Mouse (Mus musculus) heart, embryonic 15.5 days (tissue): ENCODE measurements around the gene F2. TPM values are rescaled to one million over a fixed set of nuclear protein-coding genes. Genes with fewer than 3 reads are reported as not detected.

Experiments used
- ATAC-seq: fragments of 200-750 bp; cut with Nextera tagmentation; replicated peaks from 2 replicates; pipeline ENCODE4 v1.8.0; 2017; ENCODE audit warnings: low read depth, moderate TSS enrichment; ENCODE audit not compliant: insufficient number of reproducible peaks, insufficient read depth, low FRiP score
- H3K27ac ChIP-seq: fragments of 300-500 bp; sonication (generic); 2 replicates; pipeline ENCODE4 v1.5.1; 2015; ENCODE audit warnings: mild to moderate bottlenecking, inconsistent platforms
- H3K27me3 ChIP-seq: fragments of 300-500 bp; sonication (generic); 2 replicates; pipeline ENCODE4 v1.6.1; 2015; ENCODE audit warnings: inconsistent platforms
- H3K36me3 ChIP-seq: fragments of 300-500 bp; sonication (generic); 2 replicates; pipeline ENCODE4 v1.6.1; 2015; ENCODE audit warnings: mild to moderate bottlenecking, inconsistent platforms
- H3K4me1 ChIP-seq: fragments of 300-500 bp; sonication (generic); replicated peaks from 2 replicates; pipeline ENCODE4 v1.6.1; 2015; ENCODE audit warnings: inconsistent platforms
- H3K4me2 ChIP-seq: fragments of 300-500 bp; sonication (generic); 2 replicates; pipeline ENCODE4 v1.6.1; 2015; ENCODE audit warnings: inconsistent platforms, mild to moderate bottlenecking, moderate library complexity
- H3K4me3 ChIP-seq: fragments of 300-500 bp; sonication (generic); 2 replicates; pipeline ENCODE4 v1.5.1; 2015; ENCODE audit warnings: mild to moderate bottlenecking, inconsistent platforms
- H3K9ac ChIP-seq: fragments of 300-500 bp; sonication (generic); 2 replicates; pipeline ENCODE4 v1.6.1; 2015; ENCODE audit warnings: mild to moderate bottlenecking, inconsistent platforms
- H3K9me3 ChIP-seq: fragments of 300-500 bp; sonication (generic); replicated peaks from 2 replicates; pipeline ENCODE4 v1.6.1; 2016; ENCODE audit warnings: inconsistent platforms
- WGBS: fragments of 180-500 bp; shearing (Covaris S2); methylation state at CpG from one replicate; pipeline ENCODE4 v1.1.7; 2015; ENCODE audit warnings: mixed read lengths; 5-methylcytosine and 5-hydroxymethylcytosine counted together
- polyA plus RNA-seq: library from polyadenylated mRNA; unstranded; fragments of >200 nt; fragmentation: Nextera tagmentation; extraction: Ambion mirVana; gene quantifications from 2 replicates; pipeline ENCODE4 v1.2.1, GENCODE M21; 2015

Gene F2
- polyA plus RNA-seq = 0.31 and 2.9 TPM in 2 replicates

DNA sequence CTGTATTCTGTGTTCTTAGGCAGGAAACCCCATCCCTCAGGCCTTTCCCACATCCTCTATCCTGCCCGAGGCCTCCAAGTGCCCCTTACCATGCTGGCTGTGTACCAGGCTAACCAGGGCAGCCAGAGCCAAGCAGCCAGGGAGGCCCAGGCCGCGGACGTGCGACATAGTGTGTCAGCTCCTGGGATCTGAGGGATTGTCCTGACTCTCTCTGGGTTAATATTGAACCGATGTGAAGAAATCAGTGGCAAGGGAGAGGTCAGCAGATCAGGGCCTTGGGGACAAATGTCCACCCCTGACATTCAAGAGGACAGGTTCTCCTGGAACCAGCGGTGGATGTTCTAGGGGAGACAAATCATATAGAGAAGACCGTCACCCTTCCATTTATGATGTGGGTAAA is at the start of gene F2:
F2 (minus strand) TSS at position 186 of the 400 bp plus-strand sequence.
- H3K27me3 ChIP-seq = no peaks in the 10 kb centered on the region
- no peaks in the 10 kb centered on the region for H3K9me3 ChIP-seq
- no peak for ATAC-seq
- WGBS = 80% methylated on average over 8 of the region's 8 CpGs
- no peak within 1 kb of the TSS for H3K9ac ChIP-seq
- H3K4me3 ChIP-seq = no peak within 1 kb of the TSS
- no peaks in the 10 kb centered on the region for H3K36me3 ChIP-seq
- no peaks in the 10 kb centered on the region for H3K4me1 ChIP-seq
- H3K27ac ChIP-seq = no peak within 1 kb of the TSS
- H3K4me2 ChIP-seq = no peak within 1 kb of the TSS

DNA sequence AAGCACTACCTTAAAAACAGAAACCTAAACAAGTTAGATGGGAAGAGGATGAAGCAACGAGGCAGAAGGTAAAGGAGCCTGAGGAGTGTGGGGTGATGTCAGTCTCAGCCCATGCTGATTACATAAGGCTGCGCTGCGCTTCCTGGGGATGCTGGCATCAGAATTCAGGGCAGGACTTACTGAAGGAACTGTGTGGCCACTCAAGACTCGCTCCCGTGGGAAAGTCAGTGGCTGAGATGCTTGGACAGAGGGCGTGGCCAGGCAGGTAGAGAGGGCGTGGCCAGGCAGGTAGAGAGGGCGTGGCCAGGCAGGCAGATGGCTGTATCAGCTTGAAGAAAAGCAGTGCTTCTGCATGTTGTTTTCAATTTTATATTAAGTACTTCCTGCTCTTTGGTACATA is 47.7 kb upstream of the F2 start:
- WGBS = 76% methylated on average over 8 of the region's 8 CpGs
- Histone ChIP-seq H3K36me3 (peaks cover 46% of the 10 kb centered on the region), H3K27me3 (no peaks in the 10 kb centered on the region), H3K4me2 (no peak overlapping the region), H3K4me3 (no peak overlapping the region), H3K9me3 (no peaks in the 10 kb centered on the region), H3K4me1 (no peaks in the 10 kb centered on the region), H3K27ac (no peak overlapping the region), H3K9ac (no peak overlapping the region)
- no peak for ATAC-seq

DNA sequence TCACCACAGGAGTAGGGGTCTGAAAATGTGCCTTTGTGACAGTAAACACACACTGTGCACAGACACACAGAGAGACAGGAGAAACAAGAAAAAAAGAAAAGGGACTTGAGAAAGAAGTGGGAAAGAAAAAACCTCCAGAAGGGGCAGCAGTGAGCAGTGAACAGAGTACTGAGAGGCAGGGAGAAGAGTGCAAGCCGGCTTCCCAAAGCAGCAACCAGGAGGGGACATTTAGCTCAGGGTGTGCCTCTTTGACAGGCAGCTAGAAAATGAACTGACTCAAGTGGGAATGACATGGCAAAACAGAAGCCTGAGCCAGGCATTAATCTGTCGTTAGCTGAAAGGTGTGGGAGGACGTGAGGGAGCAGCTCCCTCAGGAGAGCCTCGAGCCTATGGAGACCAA is 46.6 kb upstream of the F2 start:
- H3K27me3 ChIP-seq = no peaks in the 10 kb centered on the region
- H3K9me3 ChIP-seq = no peaks in the 10 kb centered on the region
- H3K27ac ChIP-seq = no peak overlapping the region
- no peak overlapping the region for H3K4me3 ChIP-seq
- no peak for ATAC-seq
- H3K9ac ChIP-seq = no peak overlapping the region
- H3K36me3 ChIP-seq = peaks cover 49% of the 10 kb centered on the region
- no peaks in the 10 kb centered on the region for H3K4me1 ChIP-seq
- 35% methylated on average over 4 of the region's 4 CpGs for WGBS
- H3K4me2 ChIP-seq = no peak overlapping the region

DNA sequence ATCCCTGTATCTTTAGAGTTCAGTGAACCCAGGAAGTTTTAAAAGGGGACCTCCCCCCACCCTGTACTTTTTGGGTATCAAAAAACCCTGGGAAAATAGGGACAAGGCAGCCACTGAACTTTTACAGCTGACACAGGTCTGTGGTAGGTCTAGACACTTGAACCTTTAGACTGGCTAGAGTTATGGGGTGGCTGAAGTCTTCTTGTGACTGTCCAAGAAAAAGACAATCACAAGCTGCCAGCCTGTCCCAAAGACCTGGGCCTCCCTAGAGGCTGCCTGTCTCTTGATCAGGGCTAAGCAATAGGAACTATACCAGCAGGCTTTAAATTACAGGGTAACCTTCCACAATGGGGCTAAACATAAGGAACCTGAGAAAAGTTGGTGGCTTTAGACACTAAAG is 40.7 kb upstream of the F2 start:
- no peaks in the 10 kb centered on the region for H3K9me3 ChIP-seq
- no peak overlapping the region for H3K4me3 ChIP-seq
- no peak for ATAC-seq
- peaks cover 69% of the 10 kb centered on the region for H3K36me3 ChIP-seq
- no peak overlapping the region for H3K4me2 ChIP-seq
- no peaks in the 10 kb centered on the region for H3K4me1 ChIP-seq
- no peak overlapping the region for H3K9ac ChIP-seq
- no peaks in the 10 kb centered on the region for H3K27me3 ChIP-seq
- H3K27ac ChIP-seq = no peak overlapping the region

DNA sequence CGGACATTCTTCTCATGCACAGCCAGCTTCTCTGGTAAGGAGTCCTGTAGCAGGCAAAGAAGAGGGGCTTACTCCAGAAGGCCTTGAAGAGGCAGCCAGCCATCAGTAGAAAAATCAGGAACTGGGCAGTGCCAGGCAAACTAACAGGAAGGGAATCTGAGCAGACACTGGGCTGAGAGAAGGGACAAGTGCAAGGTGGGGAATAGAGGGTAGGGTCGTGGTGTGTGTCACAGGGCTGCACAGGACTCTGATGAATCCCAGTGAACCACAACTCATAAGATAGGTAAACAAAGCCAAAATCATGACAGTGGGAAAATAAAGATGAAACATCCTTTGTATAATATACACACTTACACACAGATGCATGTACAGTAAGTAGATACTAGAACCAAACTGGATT is 40.2 kb upstream of the F2 start:
- 74% methylated on average over 2 of the region's 2 CpGs for WGBS
- no peak for ATAC-seq
- Histone ChIP-seq H3K4me1 (no peaks in the 10 kb centered on the region), H3K27ac (no peak overlapping the region), H3K36me3 (peaks cover 69% of the 10 kb centered on the region), H3K9me3 (no peaks in the 10 kb centered on the region), H3K4me2 (no peak overlapping the region), H3K27me3 (no peaks in the 10 kb centered on the region), H3K4me3 (no peak overlapping the region), H3K9ac (no peak overlapping the region)

DNA sequence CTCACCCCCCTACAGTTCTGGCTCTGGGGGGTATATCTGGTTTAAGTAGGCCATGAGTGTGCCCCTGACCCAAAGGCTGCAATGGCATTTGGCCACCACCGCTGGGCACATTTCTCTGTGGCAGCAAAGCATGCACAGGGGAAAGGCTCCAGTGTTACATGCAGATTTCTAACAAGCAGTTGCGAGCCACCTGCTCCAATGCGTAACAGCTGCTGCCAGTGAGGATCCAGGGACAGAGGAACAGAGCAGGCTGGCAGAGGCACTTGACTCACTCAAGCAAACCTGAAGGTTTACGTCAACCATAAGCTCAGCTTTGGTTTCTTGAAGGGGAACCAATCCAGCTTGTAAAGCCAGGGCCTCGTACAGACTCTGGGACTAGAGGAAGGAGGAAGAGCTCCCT is 38.7 kb upstream of the F2 start:
- no peak overlapping the region for H3K9ac ChIP-seq
- no peaks in the 10 kb centered on the region for H3K9me3 ChIP-seq
- H3K36me3 ChIP-seq = peaks cover 76% of the 10 kb centered on the region
- ATAC-seq = no peak
- whole genome bisulfite sequencing = 90% methylated on average over 5 of the region's 5 CpGs
- H3K27ac ChIP-seq = no peak overlapping the region
- H3K27me3 ChIP-seq = no peaks in the 10 kb centered on the region
- H3K4me3 ChIP-seq = no peak overlapping the region
- no peak overlapping the region for H3K4me2 ChIP-seq
- no peaks in the 10 kb centered on the region for H3K4me1 ChIP-seq

DNA sequence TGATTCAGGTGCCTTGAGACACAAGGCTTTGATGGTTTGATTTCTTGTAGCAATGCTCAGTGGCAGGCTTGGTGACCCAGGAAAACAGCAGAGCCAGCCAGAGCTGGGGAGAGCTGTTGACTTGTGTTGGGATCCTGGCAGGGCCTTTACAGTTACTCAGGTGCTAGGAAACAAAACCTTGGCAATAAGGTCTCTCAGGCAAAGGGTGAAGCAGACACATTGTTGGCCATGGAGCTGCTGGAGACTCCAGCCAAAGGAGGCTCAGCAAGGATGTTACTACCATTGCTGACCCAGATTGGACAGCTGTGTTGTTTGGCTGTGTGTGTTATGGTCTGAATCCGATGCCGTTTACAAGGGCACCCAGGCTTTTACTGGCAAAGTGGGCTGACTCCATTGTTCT is 37.4 kb upstream of the F2 start:
- WGBS = 85% methylated on average over 2 of the region's 2 CpGs
- H3K4me2 ChIP-seq = no peak overlapping the region
- no peaks in the 10 kb centered on the region for H3K27me3 ChIP-seq
- ATAC-seq = no peak
- H3K4me1 ChIP-seq = no peaks in the 10 kb centered on the region
- H3K9ac ChIP-seq = no peak overlapping the region
- H3K9me3 ChIP-seq = no peaks in the 10 kb centered on the region
- H3K4me3 ChIP-seq = no peak overlapping the region
- H3K36me3 ChIP-seq = peaks cover 77% of the 10 kb centered on the region
- no peak overlapping the region for H3K27ac ChIP-seq

DNA sequence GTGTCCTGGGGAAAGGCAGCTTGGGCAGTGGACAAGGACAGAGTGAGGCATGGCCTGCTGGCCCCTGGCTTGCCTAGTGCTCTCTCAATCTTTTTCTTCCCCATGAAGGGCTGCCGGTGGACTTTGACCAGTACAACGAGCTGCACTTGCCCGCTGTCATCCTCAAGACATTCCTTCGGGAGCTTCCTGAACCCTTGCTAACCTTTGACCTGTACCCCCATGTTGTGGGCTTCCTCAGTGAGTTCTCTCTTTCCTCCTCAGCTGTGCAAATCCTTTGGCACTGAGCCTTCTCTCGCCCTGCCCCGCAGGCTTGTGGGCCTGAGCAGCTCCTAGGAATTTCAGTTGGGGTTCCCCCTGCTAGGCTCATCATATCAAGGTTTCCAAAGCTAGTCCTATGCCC is 33.8 kb upstream of the F2 start:
- Histone ChIP-seq H3K9me3 (no peaks in the 10 kb centered on the region), H3K27ac (no peak overlapping the region), H3K4me3 (no peak overlapping the region), H3K4me2 (no peak overlapping the region), H3K9ac (no peak overlapping the region), H3K27me3 (no peaks in the 10 kb centered on the region), H3K36me3 (peaks cover 66% of the 10 kb centered on the region), H3K4me1 (peaks cover 10% of the 10 kb centered on the region)
- no peak for ATAC-seq
- 92% methylated on average over 6 of the region's 6 CpGs for WGBS

DNA sequence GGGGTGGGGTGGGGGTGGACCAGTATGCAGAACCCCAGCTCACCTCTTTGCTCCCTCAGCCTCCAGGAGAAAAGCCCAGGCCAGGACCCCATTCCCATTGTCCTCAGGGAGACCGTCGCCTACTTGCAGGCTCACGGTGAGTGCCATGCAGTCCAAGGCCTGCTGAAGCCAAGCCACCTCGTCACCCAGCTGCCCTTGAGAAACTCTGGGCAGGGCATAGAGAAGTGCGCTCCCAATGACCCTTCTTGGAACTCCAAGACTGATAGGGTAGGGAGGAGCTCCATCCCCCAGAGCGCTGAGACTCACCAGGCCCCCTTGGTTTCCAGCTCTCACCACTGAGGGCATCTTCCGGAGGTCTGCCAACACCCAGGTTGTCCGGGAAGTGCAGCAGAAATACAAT is 33.1 kb upstream of the F2 start:
- no peaks in the 10 kb centered on the region for H3K27me3 ChIP-seq
- no peak overlapping the region for H3K4me3 ChIP-seq
- H3K4me1 ChIP-seq = peaks cover 10% of the 10 kb centered on the region
- ATAC-seq = no peak
- H3K4me2 ChIP-seq = no peak overlapping the region
- no peaks in the 10 kb centered on the region for H3K9me3 ChIP-seq
- H3K9ac ChIP-seq = no peak overlapping the region
- 86% methylated on average over 8 of the region's 8 CpGs for WGBS
- peaks cover 65% of the 10 kb centered on the region for H3K36me3 ChIP-seq
- H3K27ac ChIP-seq = no peak overlapping the region

DNA sequence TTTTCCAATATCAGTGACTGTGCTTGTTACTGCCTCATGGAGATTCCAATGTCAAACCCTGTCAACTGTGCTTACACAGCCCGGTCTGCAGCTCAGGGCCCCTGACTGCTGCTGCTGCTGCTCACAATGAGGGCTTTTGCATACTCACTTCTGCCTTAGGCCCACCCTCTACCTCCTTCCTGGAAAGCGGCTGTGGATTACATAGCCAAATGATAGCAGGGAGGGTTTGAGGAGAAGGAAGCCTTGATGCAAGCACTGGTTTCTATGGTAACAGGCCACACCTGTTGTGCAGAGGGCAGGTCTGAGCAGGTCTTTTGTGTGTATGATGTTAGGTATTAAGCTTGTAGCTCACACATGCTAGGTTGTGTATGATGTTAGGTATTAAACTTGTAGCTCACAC is 31.5 kb upstream of the F2 start:
- H3K36me3 ChIP-seq = peaks cover 69% of the 10 kb centered on the region

DNA sequence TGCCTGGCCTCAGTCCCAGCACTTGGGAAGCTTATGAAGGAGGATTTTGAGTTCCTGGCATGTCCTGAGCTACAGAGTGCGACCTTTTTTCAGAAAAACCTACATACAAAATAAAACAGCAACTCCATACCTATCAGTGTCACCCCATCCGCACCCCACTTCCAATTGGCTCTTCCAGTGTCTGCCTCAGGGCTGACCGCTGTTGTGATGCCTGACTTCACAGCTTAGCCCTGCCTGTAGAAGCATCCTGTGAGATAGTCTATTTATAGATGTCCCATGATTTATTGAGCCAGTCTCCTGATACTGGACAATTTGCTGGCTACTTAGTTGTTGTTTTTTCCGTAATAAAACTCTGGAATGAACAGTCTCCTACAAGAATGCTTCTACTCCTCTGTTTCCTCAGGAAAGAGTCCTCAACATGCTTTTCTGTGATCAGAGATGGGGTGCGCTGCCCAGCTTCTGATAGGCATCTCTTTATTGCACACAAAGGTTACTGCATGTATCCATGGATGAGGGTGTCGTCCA is 30.2 kb upstream of the F2 start:
- no peak for ATAC-seq
- WGBS = 74% methylated on average over 6 of the region's 6 CpGs
- no peak overlapping the region for H3K9ac ChIP-seq
- H3K4me2 ChIP-seq = no peak overlapping the region
- H3K4me3 ChIP-seq = no peak overlapping the region
- H3K36me3 ChIP-seq = peaks cover 75% of the 10 kb centered on the region
- no peaks in the 10 kb centered on the region for H3K27me3 ChIP-seq
- peaks cover 10% of the 10 kb centered on the region for H3K4me1 ChIP-seq
- no peak overlapping the region; the same call in 1 of the 2 replicates for H3K27ac ChIP-seq
- no peaks in the 10 kb centered on the region for H3K9me3 ChIP-seq

More for the DNA sequence above, 31.5 kb upstream of the F2 start:
- no peak overlapping the region for H3K9ac ChIP-seq
- H3K4me3 ChIP-seq = no peak overlapping the region
- ATAC-seq = no peak
- 66% methylated on average over 2 of the region's 2 CpGs for WGBS
- peaks cover 10% of the 10 kb centered on the region for H3K4me1 ChIP-seq
- H3K27me3 ChIP-seq = no peaks in the 10 kb centered on the region
- H3K9me3 ChIP-seq = no peaks in the 10 kb centered on the region
- no peak overlapping the region for H3K4me2 ChIP-seq
- H3K27ac ChIP-seq = no peak overlapping the region

DNA sequence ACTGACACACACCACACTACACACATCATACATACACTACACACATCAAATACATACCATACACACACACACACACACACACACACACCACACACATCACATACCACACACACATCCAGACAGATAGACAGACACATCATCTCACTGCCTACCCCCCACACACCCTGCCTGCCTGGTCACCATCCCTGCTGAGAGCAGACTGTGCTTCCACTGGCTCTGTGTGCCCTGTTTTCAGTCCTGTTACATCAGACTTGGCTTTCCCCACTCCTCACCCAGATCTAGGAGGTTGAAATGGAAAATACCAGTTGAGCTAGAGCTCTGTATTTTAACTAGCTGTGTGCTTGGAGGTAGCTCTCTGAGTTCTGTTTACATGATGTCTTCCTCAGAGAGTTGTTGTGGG is 28.6 kb upstream of the F2 start:
- Histone ChIP-seq H3K27me3 (no peaks in the 10 kb centered on the region), H3K9ac (no peak overlapping the region), H3K36me3 (peaks cover 69% of the 10 kb centered on the region), H3K4me2 (no peak overlapping the region), H3K27ac (no peak overlapping the region), H3K4me1 (peaks cover 10% of the 10 kb centered on the region), H3K9me3 (no peaks in the 10 kb centered on the region), H3K4me3 (no peak overlapping the region)
- no peak for ATAC-seq
